Mouse (Mus musculus) v-Abl transformed pro-B cells (cell line): ENCODE data around the gene Bmp6.

Experiments used
- in situ Hi-C, 2 experiments: fragments of 400-800 bp; cut with MboI; formaldehyde crosslinking; loops; one replicate each; pipeline ENCODE4 v1.15.1; 2025; ENCODE audit not compliant: unreplicated experiment in 2 of 2

Bmp6 gene

GRCm38 (mm10) chr13:38506936-38507335 lies 162.0 kb downstream of the Bmp6 start:
- in situ Hi-C loops: loop anchor here in 1 of 2 experiments (25.0 kb wide), 1 partner anchor 520 kb away; the partner anchor contains the start of gene Ssr1

GRCm38 (mm10) chr13:38509681-38510341 lies 164.9 kb downstream of the Bmp6 start:
- in situ Hi-C loops: loop anchor here in 1 of 2 experiments (25.0 kb wide), 1 partner anchor 523 kb away; the partner anchor contains the start of gene Ssr1

DNA sequence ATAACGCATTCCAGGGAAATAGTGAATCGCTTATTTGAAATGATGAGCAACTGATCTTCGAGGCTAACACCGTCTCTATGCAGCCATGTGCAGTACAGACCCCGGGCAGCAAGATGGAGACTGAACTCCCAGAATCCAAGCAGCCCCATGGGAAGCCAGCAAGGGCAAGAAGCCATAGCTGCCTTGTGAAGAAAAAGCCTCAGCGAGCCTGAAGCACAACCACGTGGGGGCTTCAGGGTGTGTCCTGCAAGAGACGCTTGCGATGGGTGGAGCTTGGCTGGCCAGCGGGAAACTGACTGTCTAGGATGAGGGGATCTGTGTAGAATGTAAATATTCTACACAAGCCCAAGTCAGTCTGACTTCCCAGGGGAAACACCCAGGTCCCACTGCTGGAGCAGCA lies 167.1 kb downstream of the Bmp6 start:
- in situ Hi-C loops: loop anchor here in 1 of 2 experiments (25.0 kb wide), 1 partner anchor 525 kb away; the partner anchor contains the start of gene Ssr1

- in situ Hi-C loops: loop anchor here in 1 of 2 experiments (25.0 kb wide), 1 partner anchor 527 kb away; the partner anchor contains the start of gene Ssr1
These were observed 169.0 kb downstream of the Bmp6 start for GRCm38 (mm10) chr13:38513921-38514320.

DNA sequence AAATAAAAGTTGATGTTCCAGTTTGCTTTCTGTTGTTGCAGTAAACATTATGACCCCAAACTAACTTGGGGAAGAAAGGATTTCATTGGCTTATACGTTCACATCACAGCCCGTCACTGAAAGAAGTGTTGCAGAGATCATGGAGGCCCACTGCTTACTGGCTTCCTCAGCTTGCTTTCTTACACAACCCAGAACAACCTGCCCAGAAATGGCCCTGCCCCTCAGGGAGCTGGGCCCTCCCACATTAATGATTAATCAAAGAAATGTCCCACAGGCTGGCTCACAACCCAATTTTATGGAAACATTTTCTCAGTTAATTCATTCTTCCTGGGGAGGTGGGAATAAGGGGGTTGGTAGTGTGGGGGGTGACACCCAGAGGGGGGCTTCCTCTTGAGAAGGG lies 170.5 kb downstream of the Bmp6 start:
- in situ Hi-C loops: loop anchor here in 1 of 2 experiments (25.0 kb wide), 1 partner anchor 528 kb away; the partner anchor contains the start of gene Ssr1

- in situ Hi-C loops: loop anchor here in 1 of 2 experiments (25.0 kb wide), 1 partner anchor 529 kb away; the partner anchor contains the start of gene Ssr1
These were observed 170.9 kb downstream of the Bmp6 start for GRCm38 (mm10) chr13:38515845-38516244.

DNA sequence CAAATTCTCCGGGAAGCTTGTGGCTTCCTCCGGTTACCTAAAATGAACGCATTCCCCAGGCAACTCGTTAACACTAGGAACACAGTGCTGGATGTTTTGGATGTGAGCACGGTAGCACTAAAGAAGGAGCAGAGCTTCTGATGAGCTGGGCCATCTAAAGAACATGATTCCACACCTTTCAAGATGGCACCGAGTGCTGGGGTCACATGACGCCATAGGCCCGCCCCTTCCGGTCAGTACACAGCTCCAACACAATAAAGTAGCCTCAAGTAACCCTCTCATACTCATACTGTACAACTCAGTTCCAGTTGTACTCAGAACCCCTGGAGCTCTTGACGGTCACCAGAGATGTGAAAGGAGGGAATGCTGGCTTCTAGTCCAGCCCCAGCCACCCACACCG lies 171.7 kb downstream of the Bmp6 start:
- in situ Hi-C loops: loop anchor here in 1 of 2 experiments (25.0 kb wide), 1 partner anchor 529 kb away; the partner anchor contains the start of gene Ssr1

GRCm38 (mm10) chr13:38520299-38520698 lies 175.4 kb downstream of the Bmp6 start:
- in situ Hi-C loops: loop anchor here in 1 of 2 experiments (25.0 kb wide), 1 partner anchor 533 kb away; the partner anchor contains the start of gene Ssr1

DNA sequence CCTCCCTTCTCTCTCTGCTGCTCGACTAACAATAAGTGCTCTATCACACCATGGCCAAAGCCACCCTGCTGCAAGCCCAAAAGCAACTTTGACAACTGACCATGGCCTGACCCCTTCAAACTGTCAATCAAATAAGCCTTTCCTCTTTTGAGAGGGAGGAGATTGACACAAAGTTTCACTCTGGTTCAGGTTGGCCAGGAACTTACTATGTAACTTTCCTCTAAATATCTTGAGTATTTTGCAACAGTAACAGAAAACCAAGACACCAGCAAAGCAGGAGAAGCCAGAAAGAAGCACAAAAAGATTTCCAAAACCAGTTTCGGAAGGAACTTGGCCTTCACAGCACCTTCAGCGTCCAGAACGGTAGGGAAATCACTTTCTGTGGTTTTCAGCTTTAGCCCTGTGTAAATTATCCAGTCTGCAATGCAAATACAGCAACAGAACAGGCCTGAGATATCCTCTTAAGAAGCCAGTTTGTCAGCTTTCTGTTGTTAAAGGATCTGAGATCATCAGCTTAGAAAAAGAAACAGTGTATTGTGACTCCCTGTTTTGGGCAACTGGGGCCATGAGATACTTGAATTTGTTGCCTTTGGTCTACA lies 177.2 kb downstream of the Bmp6 start:
- in situ Hi-C loops: loop anchor here in 1 of 2 experiments (25.0 kb wide), 1 partner anchor 535 kb away; the partner anchor contains the start of gene Ssr1

DNA sequence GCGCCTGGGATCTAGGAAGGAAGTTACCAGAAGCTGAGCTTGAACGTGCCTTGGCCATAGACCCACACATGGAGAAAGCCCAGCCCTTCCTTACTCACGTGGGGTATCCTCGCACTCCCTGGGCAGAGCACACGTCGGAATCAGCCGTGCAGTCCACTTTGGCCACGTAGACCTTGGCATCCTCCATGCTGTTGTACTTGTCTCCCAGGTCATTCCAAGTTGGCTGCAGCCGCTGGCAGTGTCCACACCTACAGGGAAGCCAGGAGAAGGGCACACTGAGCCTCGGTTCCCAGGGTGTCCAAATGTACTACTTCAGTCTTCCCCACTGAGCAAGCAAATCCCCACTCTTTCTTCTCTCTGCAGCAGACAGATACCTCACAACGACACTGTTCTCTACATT lies 178.3 kb downstream of the Bmp6 start:
- in situ Hi-C loops: loop anchor here in 1 of 2 experiments (25.0 kb wide), 1 partner anchor 536 kb away; the partner anchor contains the start of gene Ssr1

DNA sequence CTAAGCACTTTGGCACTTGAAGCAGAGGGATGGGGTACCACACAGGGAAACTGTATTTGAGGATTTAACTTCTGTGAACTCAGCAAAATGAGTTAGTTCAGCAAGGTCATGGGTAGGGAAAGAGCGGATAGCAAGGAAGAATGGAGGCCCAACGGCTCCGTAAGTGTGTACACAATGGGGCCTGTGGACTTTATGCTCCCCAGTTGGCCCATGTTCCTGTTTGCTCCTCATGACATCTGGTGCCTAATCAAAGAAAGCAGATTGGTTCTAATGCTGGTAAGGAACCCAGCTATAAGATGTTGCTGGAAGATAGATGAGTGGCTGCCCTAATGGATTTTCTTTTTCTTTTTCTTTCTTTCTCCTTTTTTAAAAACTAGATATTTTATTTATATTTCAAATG lies 180.4 kb downstream of the Bmp6 start:
- in situ Hi-C loops: no loop called here

GRCm38 (mm10) chr13:38526116-38526515 lies 181.2 kb downstream of the Bmp6 start:
- in situ Hi-C loops: no loop called here

DNA sequence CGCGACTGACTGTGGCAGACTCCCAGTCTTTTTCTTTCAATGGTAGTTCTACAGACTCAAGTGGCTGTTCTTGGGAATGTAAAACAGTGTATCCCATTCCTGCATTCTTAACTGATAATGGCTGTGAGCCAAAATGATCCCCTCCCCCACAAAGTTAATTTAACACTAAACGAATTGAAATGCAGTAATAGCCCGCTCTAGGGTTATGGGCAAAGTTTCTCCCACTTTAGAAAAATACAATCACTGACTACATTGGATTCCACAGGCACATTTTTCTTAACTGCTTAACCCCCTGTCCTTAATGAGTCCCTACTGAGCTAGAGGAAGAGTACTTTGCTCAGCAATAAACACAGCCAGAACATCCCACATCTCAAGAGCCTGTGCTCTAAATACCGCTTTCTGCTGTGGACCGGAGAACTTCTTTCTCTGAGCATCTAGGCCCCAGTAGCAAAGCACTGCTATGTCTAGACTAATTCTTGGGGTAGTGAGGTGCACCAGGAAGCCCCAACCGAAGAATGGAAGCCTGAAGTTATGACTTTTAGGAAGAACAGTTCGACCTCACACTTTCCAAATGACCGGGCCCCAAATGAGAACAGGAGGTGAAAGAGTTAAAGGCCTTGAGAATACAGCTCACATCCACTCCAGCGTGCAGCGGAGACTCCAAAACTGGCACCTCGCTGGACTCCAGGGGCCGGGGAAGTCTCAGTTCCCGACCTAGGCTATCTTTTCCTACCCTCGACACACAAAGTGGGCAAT lies 182.3 kb downstream of the Bmp6 start:
- in situ Hi-C loops: no loop called here

DNA sequence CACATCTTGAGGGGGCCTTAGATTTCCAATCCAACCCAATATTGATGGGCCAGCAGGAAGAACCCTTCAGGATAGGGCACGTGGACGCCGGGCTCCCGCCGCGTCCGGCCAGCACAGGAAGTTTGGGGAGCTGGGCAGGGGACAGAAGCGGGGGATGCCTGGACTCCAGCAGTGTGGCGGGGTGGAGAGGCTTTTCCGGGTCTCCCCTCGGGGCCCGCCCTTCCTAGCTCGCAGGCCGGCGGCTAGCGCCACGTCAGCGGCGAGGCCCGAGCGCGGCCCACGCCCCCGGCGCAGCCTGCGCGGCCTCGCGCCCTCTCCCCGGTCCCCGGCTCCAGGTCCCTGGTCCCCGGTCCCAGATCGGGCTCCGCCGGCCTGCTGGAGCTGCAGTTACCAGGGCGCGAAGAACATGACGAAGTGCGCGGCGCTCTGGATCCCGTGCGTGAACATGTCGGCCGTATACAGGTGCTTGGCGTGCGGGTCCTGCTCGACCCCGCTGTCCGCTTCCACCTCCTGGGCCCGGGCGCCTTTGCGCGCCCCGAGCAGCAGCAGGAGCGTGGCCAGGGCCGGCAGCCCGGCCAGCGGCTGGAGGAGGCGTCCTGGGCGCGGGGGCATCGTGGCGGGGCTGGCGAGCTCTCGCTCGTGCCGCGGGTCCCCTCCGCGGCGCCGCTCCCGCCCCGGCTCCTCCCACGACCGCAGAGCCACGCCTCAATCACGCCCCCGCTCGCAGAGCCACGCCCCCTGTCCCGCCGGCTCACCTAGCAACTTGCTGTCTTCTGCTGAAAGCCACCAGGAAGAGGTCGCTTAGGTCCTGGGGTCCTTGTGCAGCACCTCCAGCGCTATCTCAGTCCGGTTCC lies 183.1 kb downstream of the Bmp6 start:
- in situ Hi-C loops: no loop called here

DNA sequence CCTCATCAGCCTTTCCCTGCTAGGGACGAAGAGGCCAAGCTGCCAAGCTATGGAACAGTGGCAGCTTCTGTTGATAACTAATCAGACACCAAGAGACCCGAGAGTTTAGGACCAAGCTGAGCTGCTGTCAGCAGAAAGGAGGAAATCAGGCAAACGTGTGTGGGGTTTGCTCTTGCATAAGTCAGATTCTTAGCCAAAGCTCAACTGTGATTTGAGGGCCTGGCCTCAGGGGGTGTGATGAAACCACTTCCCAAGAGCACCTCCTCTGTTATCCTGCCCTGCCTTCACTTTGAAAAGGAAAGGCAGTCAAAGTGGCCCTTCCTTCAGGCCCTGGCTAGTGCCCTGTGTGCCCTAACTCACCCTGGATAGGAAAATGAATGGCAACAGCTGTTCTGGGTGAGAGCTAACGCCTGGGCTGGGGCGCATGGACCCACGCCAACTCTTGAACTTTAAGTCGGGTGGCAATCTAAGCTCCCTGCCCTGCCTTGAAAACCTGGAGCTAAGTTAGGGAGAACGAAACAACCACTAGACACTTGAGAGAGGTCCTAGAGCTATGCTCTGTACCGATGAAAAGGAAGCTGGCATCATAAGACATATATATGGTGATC lies 183.9 kb downstream of the Bmp6 start, which contains the start of gene Txndc5:
Txndc5 (minus strand) TSS at position 138 of the 608 bp plus-strand sequence.
- in situ Hi-C loops: no loop called here

DNA sequence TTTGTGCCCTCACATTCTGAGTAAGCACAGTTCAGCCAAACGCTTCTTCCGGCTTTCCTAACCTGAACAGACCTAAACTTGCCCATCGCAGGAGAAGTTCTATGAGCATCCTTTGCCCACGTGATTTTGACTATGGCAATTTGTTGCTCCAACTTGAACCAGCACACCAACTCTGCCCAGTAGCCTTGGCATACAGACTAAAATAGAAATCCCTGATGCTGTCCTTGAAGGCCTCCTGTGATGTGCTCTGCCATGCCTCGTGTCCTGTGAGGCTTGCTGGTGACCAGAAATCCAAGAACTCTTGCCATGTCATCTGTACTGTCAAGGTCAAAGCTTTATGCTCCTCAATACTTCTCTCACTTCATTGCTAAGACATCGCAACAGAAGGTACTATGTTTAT lies 184.7 kb downstream of the Bmp6 start:
- in situ Hi-C loops: no loop called here

GRCm38 (mm10) chr13:38531498-38531897 lies 186.6 kb downstream of the Bmp6 start:
- in situ Hi-C loops: no loop called here

DNA sequence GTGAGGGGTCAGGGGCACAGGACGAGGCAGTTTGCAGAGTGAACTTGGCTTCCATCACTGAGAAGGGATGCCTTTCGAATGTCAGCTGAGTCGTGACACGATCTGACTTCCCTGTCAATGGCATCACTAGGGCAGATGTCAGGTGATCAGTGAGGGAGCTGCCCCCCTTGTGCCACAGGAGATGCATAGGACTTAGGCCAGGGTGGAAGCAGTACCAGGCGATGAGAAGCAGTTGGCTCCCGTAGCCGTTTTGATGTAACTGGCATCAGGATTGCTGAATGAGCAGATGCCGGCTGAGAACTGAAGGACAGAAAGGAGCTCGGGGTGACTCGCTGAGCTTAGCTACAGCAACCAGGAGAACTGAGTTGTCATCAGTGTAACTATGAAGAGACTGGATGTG lies 188.6 kb downstream of the Bmp6 start:
- in situ Hi-C loops: no loop called here

- in situ Hi-C loops: no loop called here
These were observed 189.1 kb downstream of the Bmp6 start for GRCm38 (mm10) chr13:38534016-38534415.
